Mouse (Mus musculus) megakaryocyte, embryonic 14.5 days (primary cell): ENCODE data around the gene Pnkd. TPM values are rescaled to one million over a fixed set of nuclear protein-coding genes. Genes with fewer than 3 reads are reported as not detected.

Source experiments
- H3K27me3 ChIP-seq: replicated peaks from 2 replicates; pipeline ENCODE3; 2012; ENCODE audit warnings: inconsistent platforms
- H3K36me3 ChIP-seq: replicated peaks from 2 replicates; pipeline ENCODE3; 2012; ENCODE audit warnings: low read length, inconsistent platforms, mixed read lengths
- H3K4me1 ChIP-seq: 2 replicates; pipeline ENCODE4 v1.6.1; 2012; ENCODE audit warnings: inconsistent platforms
- H3K4me3 ChIP-seq: replicated peaks from 2 replicates; pipeline ENCODE3; 2012; ENCODE audit warnings: moderate library complexity, mild to moderate bottlenecking, inconsistent platforms
- H3K9me3 ChIP-seq: 2 replicates; pipeline ENCODE4 v1.6.1; 2012; ENCODE audit warnings: inconsistent platforms
- FLI1 ChIP-seq: IDR thresholded peaks from 2 replicates; pipeline ENCODE4 v1.6.1; 2012; ENCODE audit warnings: low read length, inconsistent platforms, mixed read lengths
- GATA1 ChIP-seq: IDR thresholded peaks from 3 replicates; pipeline ENCODE4 v1.6.1; 2012; ENCODE audit warnings: mixed read lengths, low read length, inconsistent platforms, borderline replicate concordance
- polyA plus RNA-seq: library from polyadenylated mRNA; stranded (reverse); fragments of >175 nt; gene quantifications from 2 replicates; pipeline ENCODE4 v1.2.3, GENCODE M21; 2012; ENCODE audit warnings: low replicate concordance; ENCODE audit not compliant: insufficient read depth

The Pnkd gene
- polyA plus RNA-seq, 1 experiment = 116 TPM

DNA sequence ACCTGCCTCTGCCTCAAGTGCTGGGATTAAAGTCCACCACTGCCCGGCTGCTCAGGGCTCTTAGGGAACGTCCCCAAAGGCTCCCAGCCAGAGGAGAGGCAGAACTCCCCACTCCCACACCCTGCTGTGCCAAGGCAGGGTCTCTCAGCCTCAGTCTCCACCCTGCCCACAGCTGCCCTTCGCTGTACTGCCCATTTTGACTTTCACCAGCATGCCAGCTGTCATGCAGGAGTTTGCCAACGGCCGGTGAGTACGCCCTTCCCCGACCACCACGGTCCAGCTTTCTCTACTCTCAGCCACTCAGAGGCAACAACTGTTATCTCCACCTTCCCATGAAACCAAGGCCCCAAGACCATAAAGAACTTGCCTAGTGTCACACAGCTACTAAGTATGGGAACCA lies 99.8 kb downstream of the Pnkd start:
- peaks cover 82% of the 10 kb centered on the region for H3K4me1 ChIP-seq
- TF ChIP-seq GATA1 (no peak), FLI1 (no peak)
- H3K27me3 ChIP-seq = peaks cover 12% of the 10 kb centered on the region
- H3K9me3 ChIP-seq = no peaks in the 10 kb centered on the region
- H3K4me3 ChIP-seq = peak overlapping the region; percentile 67
- no peaks in the 10 kb centered on the region for H3K36me3 ChIP-seq

GRCm38 (mm10) chr1:74385064-74385463 lies 100.3 kb downstream of the Pnkd start:
- peaks cover 12% of the 10 kb centered on the region for H3K27me3 ChIP-seq
- peaks cover 82% of the 10 kb centered on the region for H3K4me1 ChIP-seq
- TF ChIP-seq GATA1 (no peak), FLI1 (no peak)
- H3K9me3 ChIP-seq = no peaks in the 10 kb centered on the region
- H3K4me3 ChIP-seq = no peak overlapping the region
- no peaks in the 10 kb centered on the region for H3K36me3 ChIP-seq

DNA sequence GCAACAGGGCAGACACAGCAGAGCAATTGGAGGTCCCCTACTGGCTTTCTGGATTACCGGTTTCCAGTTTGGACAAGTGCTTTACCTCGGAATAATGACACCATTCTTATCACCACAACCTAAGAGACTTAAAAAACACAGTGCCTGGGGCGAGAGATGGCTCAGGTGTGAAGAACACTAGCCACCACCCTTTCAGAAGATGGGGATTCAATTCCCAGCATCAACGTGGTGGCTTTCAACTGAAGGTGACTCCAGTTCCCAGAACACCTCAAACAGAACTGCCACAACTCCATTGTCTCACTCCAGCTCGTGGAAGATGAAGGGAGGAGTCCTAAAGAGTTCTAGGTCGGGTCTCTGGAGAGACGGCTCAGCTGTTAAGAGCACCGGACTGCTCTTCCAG lies 100.8 kb downstream of the Pnkd start:
- Histone ChIP-seq H3K9me3 (no peaks in the 10 kb centered on the region), H3K36me3 (no peaks in the 10 kb centered on the region), H3K4me3 (no peak overlapping the region), H3K4me1 (peaks cover 82% of the 10 kb centered on the region), H3K27me3 (peaks cover 12% of the 10 kb centered on the region)
- no peak for TF ChIP-seq GATA1
- TF ChIP-seq FLI1 = no peak

- peaks cover 82% of the 10 kb centered on the region for H3K4me1 ChIP-seq
- H3K4me3 ChIP-seq = peak overlapping the region; percentile 94
- TF ChIP-seq FLI1 (no peak), GATA1 (no peak)
- no peaks in the 10 kb centered on the region for H3K9me3 ChIP-seq
- no peaks in the 10 kb centered on the region for H3K36me3 ChIP-seq
- H3K27me3 ChIP-seq = peaks cover 11% of the 10 kb centered on the region
Observed at GRCm38 (mm10) chr1:74386363-74386713, 101.6 kb downstream of the Pnkd start.

- peaks cover 77% of the 10 kb centered on the region for H3K4me1 ChIP-seq
- no peaks in the 10 kb centered on the region for H3K36me3 ChIP-seq
- no peak for TF ChIP-seq GATA1
- TF ChIP-seq FLI1 = no peak
Observed at GRCm38 (mm10) chr1:74386714-74387385, 102.1 kb downstream of the Pnkd start.

DNA sequence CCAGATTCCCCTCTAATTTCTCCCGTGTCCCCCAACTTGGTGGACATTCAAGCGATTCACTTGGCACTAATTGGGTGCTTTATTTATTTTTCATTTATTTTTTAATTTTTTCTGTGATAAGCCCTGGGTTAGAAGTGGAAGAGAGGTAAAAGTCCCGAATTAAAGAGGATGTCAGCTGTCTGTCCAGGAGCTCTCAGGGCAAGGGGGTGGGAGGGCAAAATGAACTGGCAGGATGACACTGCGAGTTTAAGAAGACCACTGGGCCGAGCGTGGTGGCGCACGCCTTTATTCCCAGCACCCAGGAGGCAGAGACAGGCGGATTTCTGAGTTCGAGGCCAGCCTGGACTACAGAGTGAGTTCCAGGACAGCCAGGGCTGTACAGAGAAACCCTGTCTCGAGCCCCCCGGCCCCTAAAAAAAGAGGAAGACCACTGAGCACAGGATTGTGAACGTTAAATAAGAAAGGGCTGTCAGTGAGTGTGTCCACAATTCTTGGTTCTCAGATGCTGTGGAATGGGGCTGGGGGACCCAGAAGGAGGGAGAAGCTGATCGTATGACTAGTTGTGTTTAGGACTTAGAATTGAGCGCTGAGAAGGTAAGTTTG lies 102.8 kb downstream of the Pnkd start:
- H3K27me3 ChIP-seq = peaks cover 9% of the 10 kb centered on the region
- H3K4me3 ChIP-seq = peak overlapping the region; percentile 94
- TF ChIP-seq GATA1 = no peak
- H3K36me3 ChIP-seq = no peaks in the 10 kb centered on the region
- peaks cover 77% of the 10 kb centered on the region for H3K4me1 ChIP-seq
- H3K9me3 ChIP-seq = no peaks in the 10 kb centered on the region

More at GRCm38 (mm10) chr1:74386714-74387385, 102.1 kb downstream of the Pnkd start:
- Histone ChIP-seq H3K4me3 (peak overlapping the region; percentile 94), H3K27me3 (peaks cover 11% of the 10 kb centered on the region), H3K9me3 (no peaks in the 10 kb centered on the region)

DNA sequence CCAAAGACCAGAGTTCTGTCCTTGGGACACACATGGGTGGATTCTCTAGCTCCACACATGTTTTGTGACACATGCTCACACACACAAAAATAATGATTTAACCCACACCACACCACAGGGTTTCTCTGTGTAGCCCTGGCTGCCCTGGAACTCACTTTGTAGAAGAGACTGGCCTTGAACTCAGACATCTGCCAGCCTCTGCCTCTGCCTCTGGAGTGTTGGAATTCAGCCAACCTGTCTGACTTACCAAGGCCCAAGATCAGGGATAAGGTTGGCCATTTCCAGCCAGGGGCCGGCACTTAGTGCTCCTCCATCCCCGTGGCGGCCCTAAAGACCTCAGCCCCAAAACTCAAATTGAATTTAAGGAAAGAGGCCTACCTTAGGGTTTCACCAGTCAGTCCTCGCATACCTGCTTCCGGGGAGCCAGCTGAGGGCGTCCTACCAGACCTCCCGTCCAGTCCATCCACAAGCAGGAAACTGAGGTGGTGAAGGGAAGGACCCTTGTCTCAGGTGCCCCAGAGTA lies 103.7 kb downstream of the Pnkd start:
- H3K36me3 ChIP-seq = peaks cover 6% of the 10 kb centered on the region
- no peaks in the 10 kb centered on the region for H3K9me3 ChIP-seq
- H3K27me3 ChIP-seq = peaks cover 7% of the 10 kb centered on the region
- H3K4me1 ChIP-seq = peaks cover 84% of the 10 kb centered on the region
- no peak overlapping the region for H3K4me3 ChIP-seq
- TF ChIP-seq GATA1 (no peak), FLI1 (no peak)

DNA sequence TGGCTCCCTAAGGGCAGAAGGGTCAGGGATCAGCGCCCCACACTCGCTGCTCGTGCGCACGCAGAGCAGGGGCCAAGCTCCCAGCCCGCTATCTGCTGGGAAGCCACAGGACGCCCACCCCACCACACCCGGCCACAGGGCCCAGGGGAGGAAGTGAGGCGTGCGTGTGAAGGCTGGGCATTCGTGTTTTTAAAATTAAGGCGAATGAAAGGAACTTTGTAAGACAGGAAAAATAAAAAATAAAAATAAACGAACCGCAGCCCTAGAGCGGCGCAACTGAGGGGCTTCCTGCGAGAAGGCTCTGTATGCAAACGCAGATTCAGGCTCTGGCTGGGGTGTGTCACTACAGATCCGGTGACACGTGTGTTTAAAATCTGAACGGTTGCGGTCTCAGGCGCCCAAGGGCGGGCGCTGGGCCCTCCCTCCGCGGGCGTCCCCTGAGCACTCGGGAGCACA lies 105.1 kb downstream of the Pnkd start:
- H3K36me3 ChIP-seq = peaks cover 20% of the 10 kb centered on the region
- peaks cover 86% of the 10 kb centered on the region for H3K4me1 ChIP-seq
- no peaks in the 10 kb centered on the region for H3K9me3 ChIP-seq
- peak overlapping the region; percentile 97 for H3K4me3 ChIP-seq
- TF ChIP-seq FLI1 (no peak), GATA1 (no peak)
- H3K27me3 ChIP-seq = peaks cover 3% of the 10 kb centered on the region

- Histone ChIP-seq H3K36me3 (peaks cover 26% of the 10 kb centered on the region), H3K27me3 (no peaks in the 10 kb centered on the region), H3K4me3 (peak overlapping the region; percentile 97), H3K9me3 (no peaks in the 10 kb centered on the region), H3K4me1 (peaks cover 86% of the 10 kb centered on the region)
- no peak for TF ChIP-seq GATA1
- no peak for TF ChIP-seq FLI1
Observed at GRCm38 (mm10) chr1:74390287-74390906, 105.7 kb downstream of the Pnkd start.
